16 mouse cellular contexts compared by ENCODE assay signal in genomic region chr15:3341806-3342582, GRCm38 (mm10). TPM values are rescaled to one million over a fixed set of nuclear protein-coding genes. Genes with fewer than 3 reads are reported as not detected.
DNase-seq lines count a peak whose midpoint lies in the region; ATAC-seq and TF ChIP-seq lines count a peak whose summit lies in the region.
"Had no signal": no experiment of that assay in that cellular context is flagged by ENCODE, and none has a peak within 500 bp of the region (broad histone marks: within the 10 kb centered on the region; RNA-seq: fewer than 3 reads in every experiment).

No protein-coding gene starts in this region.

- no peaks in the 10 kb centered on the region for H3K4me1 ChIP-seq in embryonic facial prominence, embryonic 14.5 days (ENCODE audit: control insufficient read depth, insufficient read depth, low read length)
- no peaks in the 10 kb centered on the region for H3K4me1 ChIP-seq in embryonic facial prominence, embryonic 10.5 days
- H3K4me1 ChIP-seq in hindbrain, postnatal 0 days (ENCODE audit: insufficient read depth, low read length): peaks cover 5% of the 10 kb centered on the region; the same call in 1 of the 2 replicates
- no peaks in the 10 kb centered on the region for H3K4me1 ChIP-seq in hindbrain, embryonic 14.5 days (replicated peaks; ENCODE audit: control insufficient read depth, insufficient read depth, low read length)
- H3K4me1 ChIP-seq: hindbrain, embryonic 10.5 days; liver, embryonic 13.5 days; stomach, embryonic 15.5 days had no signal

- 0 out of 2 replicates have a peak, but pooled peaks cover 4% of the 10 kb centered on the region for H3K9me3 ChIP-seq in embryonic facial prominence, embryonic 14.5 days (ENCODE audit: control insufficient read depth, low read length)
- H3K9me3 ChIP-seq in embryonic facial prominence, embryonic 10.5 days: no peaks in the 10 kb centered on the region
- no peaks in the 10 kb centered on the region for H3K9me3 ChIP-seq in hindbrain, postnatal 0 days (ENCODE audit: low read length)
- no peaks in the 10 kb centered on the region for H3K9me3 ChIP-seq in hindbrain, embryonic 14.5 days (ENCODE audit: control insufficient read depth, low read length)
- H3K9me3 ChIP-seq: hindbrain, embryonic 10.5 days; liver, embryonic 13.5 days; stomach, embryonic 15.5 days had no signal

- WGBS in embryonic facial prominence, embryonic 14.5 days: 76% methylated on average over 4 of the region's 4 CpGs
- 90% methylated on average over 4 of the region's 4 CpGs for WGBS in embryonic facial prominence, embryonic 10.5 days
- 52% methylated on average over 4 of the region's 4 CpGs for WGBS in hindbrain, postnatal 0 days
- WGBS in hindbrain, embryonic 14.5 days: 88% methylated on average over 4 of the region's 4 CpGs

- no peak overlapping the region for H3K27ac ChIP-seq in embryonic facial prominence, embryonic 14.5 days (replicated peaks; ENCODE audit: low read depth, low read length)
- H3K27ac ChIP-seq in embryonic facial prominence, embryonic 10.5 days (replicated peaks): no peak overlapping the region
- H3K27ac ChIP-seq in hindbrain, postnatal 0 days: no peak overlapping the region
- no peak overlapping the region for H3K27ac ChIP-seq in hindbrain, embryonic 14.5 days
- H3K27ac ChIP-seq: hindbrain, embryonic 10.5 days; liver, embryonic 13.5 days; stomach, embryonic 15.5 days had no signal

- no peak overlapping the region for H3K4me2 ChIP-seq in embryonic facial prominence, embryonic 14.5 days (ENCODE audit: low read depth, low read length)
- H3K4me2 ChIP-seq in hindbrain, postnatal 0 days (ENCODE audit: low read depth, low read length): no peak overlapping the region
- no peak overlapping the region for H3K4me2 ChIP-seq in hindbrain, embryonic 14.5 days (replicated peaks)
- H3K4me2 ChIP-seq: liver, embryonic 13.5 days; stomach, embryonic 15.5 days had no signal

- H3K27me3 ChIP-seq in embryonic facial prominence, embryonic 14.5 days (replicated peaks; ENCODE audit: control insufficient read depth, insufficient read depth, low read length): no peaks in the 10 kb centered on the region
- no peaks in the 10 kb centered on the region for H3K27me3 ChIP-seq in embryonic facial prominence, embryonic 10.5 days (replicated peaks; ENCODE audit: low read depth, poor library complexity, severe bottlenecking)
- no peaks in the 10 kb centered on the region for H3K27me3 ChIP-seq in hindbrain, postnatal 0 days (ENCODE audit: insufficient read depth, low read length)
- H3K27me3 ChIP-seq in hindbrain, embryonic 14.5 days (ENCODE audit: control insufficient read depth, insufficient read depth, low read length): no peaks in the 10 kb centered on the region
- H3K27me3 ChIP-seq: liver, embryonic 13.5 days; stomach, embryonic 15.5 days had no signal

- H3K36me3 ChIP-seq in embryonic facial prominence, embryonic 14.5 days (ENCODE audit: control insufficient read depth, insufficient read depth, low read length): peaks cover 29% of the 10 kb centered on the region
- H3K36me3 ChIP-seq in embryonic facial prominence, embryonic 10.5 days (replicated peaks): no peaks in the 10 kb centered on the region
- 0 out of 2 replicates have a peak, but pooled peaks cover 4% of the 10 kb centered on the region for H3K36me3 ChIP-seq in hindbrain, postnatal 0 days (ENCODE audit: insufficient read depth, low read length)
- no peaks in the 10 kb centered on the region for H3K36me3 ChIP-seq in hindbrain, embryonic 14.5 days (replicated peaks; ENCODE audit: control insufficient read depth, insufficient read depth)
- H3K36me3 ChIP-seq: hindbrain, embryonic 10.5 days had no signal

- DNase-seq in embryonic facial prominence, embryonic 14.5 days (ENCODE audit: low spot score): peak; percentile 70
- no peak for DNase-seq in embryonic facial prominence, embryonic 10.5 days (ENCODE audit: low spot score)
- DNase-seq in hindbrain, postnatal 0 days (ENCODE audit: low spot score): peak; percentile 50
- DNase-seq in hindbrain, embryonic 14.5 days (ENCODE audit: low spot score): no peak
- DNase-seq in right cerebral cortex, postnatal 10 days (ENCODE audit: low spot score in 2 of 2): peak; percentile 26 to 31
- DNase-seq in right cerebral cortex, postnatal 14 days: no peak
- peak; percentile 44 to 65 for DNase-seq in lung, postnatal 4 days
- no peak for DNase-seq in adrenal gland, postnatal 25 days
- DNase-seq: B cell, adult 2 months; kidney, adult 11 months; kidney, postnatal 4 days; liver, embryonic 13.5 days; thymus, postnatal 4 days had no signal

- H3K4me3 ChIP-seq in embryonic facial prominence, embryonic 14.5 days (ENCODE audit: low read depth, low read length): no peak overlapping the region
- H3K4me3 ChIP-seq in embryonic facial prominence, embryonic 10.5 days: no peak overlapping the region
- no peak overlapping the region for H3K4me3 ChIP-seq in hindbrain, postnatal 0 days (ENCODE audit: low read length)
- H3K4me3 ChIP-seq in hindbrain, embryonic 14.5 days (replicated peaks; ENCODE audit: low read length): no peak overlapping the region
- H3K4me3 ChIP-seq: hindbrain, embryonic 10.5 days; liver, embryonic 13.5 days; stomach, embryonic 15.5 days had no signal

- ATAC-seq in embryonic facial prominence, embryonic 14.5 days (ENCODE audit: low read depth): peak; percentile 55; the same call in 1 of the 2 replicates
- peak; percentile 66 for ATAC-seq in hindbrain, postnatal 0 days
- no peak for ATAC-seq in hindbrain, embryonic 14.5 days (ENCODE audit: low FRiP score)

- H3K9ac ChIP-seq in embryonic facial prominence, embryonic 14.5 days (ENCODE audit: low read depth, low read length): no peak overlapping the region
- H3K9ac ChIP-seq in hindbrain, postnatal 0 days (replicated peaks; ENCODE audit: low read length): no peak overlapping the region
- H3K9ac ChIP-seq in hindbrain, embryonic 14.5 days: no peak overlapping the region
- H3K9ac ChIP-seq: liver, embryonic 13.5 days; stomach, embryonic 15.5 days had no signal

- TF ChIP-seq CTCF in hindbrain, postnatal 0 days (IDR thresholded peaks at IDR 0.05; ENCODE audit: low read depth): no peak

RNA-seq across cellular contexts. Expression of gene Ccdc152, which starts 38.7 kb away (rescaled TPM):
- polyA plus RNA-seq in embryonic facial prominence, embryonic 14.5 days (2014; fragmentation: Nextera tagmentation; extraction: Ambion mirVana): 0.31 and 0.43 TPM in 2 replicates
- polyA plus RNA-seq in embryonic facial prominence, embryonic 10.5 days (2016; fragmentation: Nextera tagmentation; extraction: Ambion mirVana): 0.14 TPM in 1 of 2 replicates, not detected in the other
- not detected in 2 replicates for total RNA-seq in hindbrain, postnatal 0 days (2014; rRNA removed)
- 0.55 and 0.64 TPM in 2 replicates for polyA plus RNA-seq in hindbrain, postnatal 0 days (2015; fragmentation: Nextera tagmentation; extraction: Ambion mirVana)
- polyA plus RNA-seq in hindbrain, embryonic 14.5 days (2014; fragmentation: Nextera tagmentation; extraction: Ambion mirVana): 0.17 and 0.58 TPM in 2 replicates
- total RNA-seq in adrenal gland, postnatal 25 days (2021): not detected in 2 replicates
- total RNA-seq: left cerebral cortex, adult 18-20 months had no signal
- polyA plus RNA-seq: hindbrain, embryonic 10.5 days had no signal

Comparison
In these comparisons a context has a peak if more than half of its experiments do, and no peak if none do; other contexts are left out.
1. DNase-seq: peak in embryonic facial prominence, embryonic 14.5 days (single experiment), hindbrain, postnatal 0 days (single experiment), right cerebral cortex, postnatal 10 days (2 of 2) and lung, postnatal 4 days (2 of 2); none in embryonic facial prominence, embryonic 10.5 days (single experiment), hindbrain, embryonic 14.5 days (single experiment), right cerebral cortex, postnatal 14 days (single experiment) and adrenal gland, postnatal 25 days (single experiment).